In the genomic region with DNA sequence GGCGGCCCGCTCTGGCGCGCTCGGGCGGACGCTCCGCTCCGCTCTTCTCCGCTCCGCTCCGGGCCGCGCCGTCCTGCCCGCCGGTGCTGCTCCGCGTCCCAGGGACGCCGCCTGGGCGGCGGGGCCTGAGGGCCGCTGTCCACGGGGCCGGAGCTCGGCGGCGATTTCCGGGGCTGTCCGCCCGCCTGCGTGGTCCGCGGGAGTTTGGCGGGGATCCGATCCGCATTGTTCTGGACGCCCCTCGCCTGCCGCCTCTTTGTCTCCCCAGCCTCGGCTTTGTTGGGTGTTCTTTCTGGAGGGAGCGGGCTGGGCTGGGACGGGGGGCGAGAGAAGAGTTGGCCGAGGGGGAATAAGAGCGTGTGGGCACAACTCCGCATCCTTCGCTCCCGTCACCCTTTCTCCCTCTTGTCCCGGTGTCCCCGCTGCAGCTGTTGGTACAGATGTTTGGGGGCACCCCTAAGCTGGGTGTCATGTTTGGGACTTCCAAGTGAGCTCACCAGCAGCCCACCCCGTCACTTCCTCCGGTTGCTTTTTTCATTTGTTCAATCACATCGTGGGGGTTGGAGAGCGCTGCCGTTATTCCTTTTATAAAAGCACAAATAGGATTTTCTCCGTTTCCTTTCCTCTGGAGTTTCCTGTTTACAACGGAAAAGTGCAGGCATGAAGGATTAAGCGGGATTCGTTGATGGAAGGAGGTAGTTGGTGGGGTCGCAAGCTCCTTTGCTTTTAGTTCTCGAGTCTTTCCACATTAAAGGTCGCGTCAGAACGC, we compare ENCODE assay signal across 8 mouse cellular contexts. TPM values are rescaled to one million over a fixed set of nuclear protein-coding genes. Genes with fewer than 3 reads are reported as not detected.
DNase-seq lines count a peak whose midpoint lies in the region; ATAC-seq and TF ChIP-seq lines count a peak whose summit lies in the region.

No protein-coding gene starts in this region.

- no peaks in the 10 kb centered on the region for H3K36me3 ChIP-seq in forebrain, embryonic 16.5 days (ENCODE audit: control insufficient read depth, insufficient read depth)
- H3K36me3 ChIP-seq in hindbrain, embryonic 13.5 days = no peaks in the 10 kb centered on the region

- peak overlapping the region; percentile 85 for H3K9ac ChIP-seq in forebrain, embryonic 16.5 days (replicated peaks; ENCODE audit: low read depth, low read length)
- H3K9ac ChIP-seq in hindbrain, embryonic 13.5 days = peak overlapping the region; percentile 98

- no peaks in the 10 kb centered on the region for H3K9me3 ChIP-seq in forebrain, embryonic 16.5 days (ENCODE audit: control insufficient read depth, low read length)
- H3K9me3 ChIP-seq in hindbrain, embryonic 13.5 days = no peaks in the 10 kb centered on the region

- H3K4me2 ChIP-seq in forebrain, embryonic 16.5 days (ENCODE audit: low read length) = peak overlapping the region; percentile 81
- H3K4me2 ChIP-seq in hindbrain, embryonic 13.5 days = peak overlapping the region; percentile 90

- peak; percentile 62 for ATAC-seq in forebrain, embryonic 16.5 days
- ATAC-seq in hindbrain, embryonic 13.5 days (ENCODE audit: low FRiP score) = peak; percentile 72
- ATAC-seq in megakaryocyte progenitor cell, adult 5-6 weeks (replicated peaks; ENCODE audit: poor library complexity) = peak; percentile 29; the same call in 1 of the 2 replicates

- no peak for TF ChIP-seq POLR2A in bone marrow, adult 2 months (IDR thresholded peaks at IDR 0.05; ENCODE audit: borderline replicate concordance, control insufficient read depth, low read depth, low read length)

- intact Hi-C loops in left cerebral cortex, postnatal 25 days (cut with DNase I) = no loop called here

- no peaks in the 10 kb centered on the region for H3K27me3 ChIP-seq in forebrain, embryonic 16.5 days (replicated peaks; ENCODE audit: control insufficient read depth, insufficient read depth, low read length)
- no peaks in the 10 kb centered on the region for H3K27me3 ChIP-seq in hindbrain, embryonic 13.5 days

- TF ChIP-seq CTCF in bone marrow, adult 2 months (IDR thresholded peaks at IDR 0.05; ENCODE audit: control insufficient read depth, insufficient read depth, low read length) = no peak

- H3K4me3 ChIP-seq in bone marrow, adult 2 months (replicated peaks; ENCODE audit: control insufficient read depth, low read depth, low read length) = peak overlapping the region; percentile 86
- peak overlapping the region; percentile 83 for H3K4me3 ChIP-seq in forebrain, embryonic 16.5 days (replicated peaks; ENCODE audit: low read length)
- peak overlapping the region; percentile 92 for H3K4me3 ChIP-seq in hindbrain, embryonic 13.5 days

- no peaks in the 10 kb centered on the region; the same call in 1 of the 2 replicates for H3K4me1 ChIP-seq in bone marrow, adult 2 months (ENCODE audit: control insufficient read depth, insufficient read depth, low read length)
- H3K4me1 ChIP-seq in forebrain, embryonic 16.5 days (replicated peaks; ENCODE audit: control insufficient read depth, insufficient read depth, low read length) = peaks cover 26% of the 10 kb centered on the region
- H3K4me1 ChIP-seq in hindbrain, embryonic 13.5 days (replicated peaks) = peaks cover 35% of the 10 kb centered on the region

- H3K27ac ChIP-seq in bone marrow, adult 2 months (ENCODE audit: control insufficient read depth, insufficient read depth, low read depth, low read length, poor library complexity) = peak overlapping the region; percentile 81
- H3K27ac ChIP-seq in forebrain, embryonic 16.5 days (ENCODE audit: low read length) = peak overlapping the region; percentile 90
- H3K27ac ChIP-seq in hindbrain, embryonic 13.5 days = peak overlapping the region; percentile 96

- peak; percentile 49 for DNase-seq in cerebellum, adult 9-10 months
- no peak for DNase-seq in cerebellum, adult 11 months
- DNase-seq in left cerebral cortex, postnatal 25 days (ENCODE audit: low spot score in 2 of 2) = peak; percentile 25 to 35
- peak; percentile 15 for DNase-seq in skeletal muscle tissue, adult 2 months (ENCODE audit: low read depth, low spot score)

- WGBS in bone marrow, adult 2 months = under 1% methylated on average over 65 of the region's 66 CpGs
- WGBS in forebrain, embryonic 16.5 days = under 1% methylated on average over 64 of the region's 66 CpGs
- under 1% methylated on average over 66 of the region's 66 CpGs for WGBS in hindbrain, embryonic 13.5 days

RNA-seq across cellular contexts. Expression of gene Sec63, which starts 0.8 kb away (rescaled TPM):
- polyA plus RNA-seq in bone marrow, adult 2 months (2011; ENCODE audit: insufficient read depth, insufficient read length, low replicate concordance, missing spikeins) = 46.1 and 66.4 TPM in 2 replicates
- polyA plus RNA-seq in forebrain, embryonic 16.5 days (2015; fragmentation: Nextera tagmentation; extraction: Ambion mirVana) = 24.1 and 28.2 TPM in 2 replicates
- 23.7 and 23.9 TPM in 2 replicates for polyA plus RNA-seq in hindbrain, embryonic 13.5 days (2015; fragmentation: Nextera tagmentation; extraction: Ambion mirVana)
- 10 to 100 TPM; 48.5 to 56.6 TPM for total RNA-seq in left cerebral cortex, postnatal 25 days (2021)
- 36.3 and 43.0 TPM in 2 replicates for total RNA-seq in megakaryocyte progenitor cell, adult 5-6 weeks (2015)
- 54.3 and 71.0 TPM in 2 replicates for total RNA-seq in megakaryocyte progenitor cell, adult 5-6 weeks (2017)
